Mouse (Mus musculus) testis, adult 2 months (tissue): ENCODE data around the gene Slc44a3.

Experiments used
- CTCF ChIP-seq: fragments of 200-500 bp; IDR thresholded peaks from 2 replicates; pipeline ENCODE4 v1.5.1; 2012; ENCODE audit warnings: low read depth, mild to moderate bottlenecking, inconsistent platforms, low read length, moderate library complexity; ENCODE audit not compliant: control insufficient read depth, insufficient read depth, insufficient replicate concordance
- POLR2A ChIP-seq: fragments of 200-500 bp; IDR thresholded peaks from 2 replicates; pipeline ENCODE4 v1.6.1; 2012; ENCODE audit warnings: low read depth, mild to moderate bottlenecking, inconsistent platforms, low read length, moderate library complexity; ENCODE audit not compliant: control insufficient read depth

- TF ChIP-seq CTCF (no peak), POLR2A (no peak)
These were observed 90.7 kb downstream of the Slc44a3 start for GRCm38 (mm10) chr3:121441504-121441903.
